Mouse (Mus musculus): ENCODE data around the gene Tm4sf19. TPM values are rescaled to one million over a fixed set of nuclear protein-coding genes. Genes with fewer than 3 reads are reported as not detected.

Gene Tm4sf19
- polyA plus RNA-seq (2012; rRNA removed) = 0.29 TPM in 1 of 2 replicates, not detected in the other

GRCm38 (mm10) chr16:32400267-32400666, at the start of gene Tm4sf19:
TSS of gene Tm4sf19 (plus strand) at chr16:32400506.

GRCm38 (mm10) chr16:32419517-32420483, 19.5 kb downstream of the Tm4sf19 start, which contains the start of gene Tctex1d2:
TSS of gene Tctex1d2 (plus strand) at chr16:32419702.

GRCm38 (mm10) chr16:32430474-32431046, 30.3 kb downstream of the Tm4sf19 start, which contains the start of gene Pcyt1a:
TSS of gene Pcyt1a (plus strand) at chr16:32430921.

Other genes starting within 250 kb of the Tm4sf19 start
- gene Nrros, start 234.9 kb upstream of the Tm4sf19 start, polyA plus RNA-seq (2012; rRNA removed) = 5.6 and 6.2 TPM in 2 replicates
- 0.17 TPM in 1 of 2 replicates, not detected in the other for gene Bex6, start 220.7 kb upstream of the Tm4sf19 start, polyA plus RNA-seq (2012; rRNA removed)
- gene Fbxo45, start 153.3 kb upstream of the Tm4sf19 start, polyA plus RNA-seq (2012; rRNA removed) = 19.1 and 20.0 TPM in 2 replicates
- gene Wdr53, start 153.3 kb upstream of the Tm4sf19 start, polyA plus RNA-seq (2012; rRNA removed) = 13.8 and 20.1 TPM in 2 replicates
- gene Smco1, start 129.0 kb upstream of the Tm4sf19 start, polyA plus RNA-seq (2012; rRNA removed) = not detected in 2 replicates
- 25.1 and 35.4 TPM in 2 replicates for gene Rnf168, start 123.0 kb upstream of the Tm4sf19 start, polyA plus RNA-seq (2012; rRNA removed)
- 17.5 and 29.2 TPM in 2 replicates for gene Ubxn7, start 68.2 kb upstream of the Tm4sf19 start, polyA plus RNA-seq (2012; rRNA removed)
- gene Tctex1d2, start 19.2 kb downstream of the Tm4sf19 start, polyA plus RNA-seq (2012; rRNA removed) = 15.7 and 21.7 TPM in 2 replicates
- gene Pcyt1a, start 30.4 kb downstream of the Tm4sf19 start, polyA plus RNA-seq (2012; rRNA removed) = 26.1 and 36.6 TPM in 2 replicates
- 0.07 and 0.15 TPM in 2 replicates for gene Slc51a, start 87.4 kb downstream of the Tm4sf19 start, polyA plus RNA-seq (2012; rRNA removed)
- not detected in 2 replicates for gene Zdhhc19, start 95.8 kb downstream of the Tm4sf19 start, polyA plus RNA-seq (2012; rRNA removed)
- gene Tfrc, start 208.4 kb downstream of the Tm4sf19 start, polyA plus RNA-seq (2012; rRNA removed) = 51.7 and 78.3 TPM in 2 replicates
- 55.3 and 74.2 TPM in 2 replicates for gene Tnk2, start 243.4 kb downstream of the Tm4sf19 start, polyA plus RNA-seq (2012; rRNA removed)

All from central nervous system, embryonic 11.5 days (tissue).